Mouse (Mus musculus) kidney, postnatal 0 days (tissue): ENCODE measurements around the gene Tmem174. TPM values are rescaled to one million over a fixed set of nuclear protein-coding genes. Genes with fewer than 3 reads are reported as not detected.
A peak's percentile ranks its signal among the peaks of the same experiment; 100 is the strongest.

Experiments used
- ATAC-seq: fragments of 200-750 bp; cut with Nextera tagmentation; replicated peaks from 2 replicates; pipeline ENCODE4 v1.8.0; 2017; ENCODE audit warnings: low read depth, moderate number of reproducible peaks, moderate TSS enrichment, moderate library complexity; ENCODE audit not compliant: low FRiP score
- DNase-seq: peaks from one replicate; pipeline ENCODE4 v3.0.0-alpha.2; 2016; ENCODE audit warnings: low spot score
- H3K27ac ChIP-seq: fragments of 300-500 bp; sonication (generic); 2 replicates; pipeline ENCODE4 v1.5.1; 2014; ENCODE audit warnings: mild to moderate bottlenecking
- H3K27me3 ChIP-seq: fragments of 300-500 bp; sonication (generic); 2 replicates; pipeline ENCODE4 v1.6.1; 2014; ENCODE audit warnings: low read length, mixed read lengths; ENCODE audit not compliant: insufficient read depth
- H3K36me3 ChIP-seq: fragments of 300-500 bp; sonication (generic); 2 replicates; pipeline ENCODE4 v1.6.1; 2014; ENCODE audit warnings: low read length, mixed read lengths; ENCODE audit not compliant: insufficient read depth
- H3K4me1 ChIP-seq: fragments of 300-500 bp; sonication (generic); replicated peaks from 2 replicates; pipeline ENCODE4 v1.6.1; 2014; ENCODE audit warnings: antibody characterized with exemption, low read length, mixed read lengths; ENCODE audit not compliant: insufficient read depth
- H3K4me2 ChIP-seq: fragments of 300-500 bp; sonication (generic); 2 replicates; pipeline ENCODE4 v1.6.1; 2014; ENCODE audit warnings: mild to moderate bottlenecking, low read length, moderate library complexity, mixed read lengths
- H3K4me3 ChIP-seq: fragments of 300-500 bp; sonication (generic); replicated peaks from 2 replicates; pipeline ENCODE4 v1.5.1; 2014; ENCODE audit warnings: low read depth, low read length
- H3K9ac ChIP-seq: fragments of 300-500 bp; sonication (generic); 2 replicates; pipeline ENCODE4 v1.6.1; 2014; ENCODE audit warnings: low read depth, low read length
- H3K9me3 ChIP-seq: fragments of 300-500 bp; sonication (generic); replicated peaks from 2 replicates; pipeline ENCODE4 v1.6.1; 2016; ENCODE audit warnings: low read length, inconsistent platforms, mixed read lengths
- CTCF ChIP-seq: IDR thresholded peaks from 2 replicates; pipeline ENCODE4 v1.5.1; 2016; ENCODE audit warnings: antibody characterized with exemption, low read depth, mild to moderate bottlenecking, moderate library complexity
- WGBS: fragments of 180-500 bp; shearing (Covaris S2); extraction: QIAGEN DNeasy Blood & Tissue Kit; methylation state at CpG from one replicate; pipeline ENCODE4 v1.1.7; 2014; 5-methylcytosine and 5-hydroxymethylcytosine counted together
- polyA plus RNA-seq: library from polyadenylated mRNA; unstranded; fragments of >200 nt; fragmentation: Nextera tagmentation; extraction: Ambion mirVana; gene quantifications from 2 replicates; pipeline ENCODE4 v1.2.1, GENCODE M21; 2015

The Tmem174 gene
- polyA plus RNA-seq, 1 experiment from 2014 or later = 105 TPM

GRCm38 (mm10) chr13:98636571-98636970, 639 bp downstream of the Tmem174 start:
- Histone ChIP-seq H3K4me1 (no peaks in the 10 kb centered on the region), H3K9me3 (no peaks in the 10 kb centered on the region), H3K4me2 (peak overlapping the region; percentile 28; the same call in 1 of the 2 replicates), H3K9ac (no peak overlapping the region; the same call in 1 of the 2 replicates), H3K27me3 (no peaks in the 10 kb centered on the region), H3K4me3 (peak overlapping the region; percentile 21), H3K27ac (peak overlapping the region; percentile 75), H3K36me3 (no peaks in the 10 kb centered on the region)
- 61% methylated on average over 18 of the region's 18 CpGs for WGBS
- ATAC-seq (no peak), DNase-seq (no peak)
- 0 out of 2 replicates have a peak, but pooled peaks have one; percentile 9 for TF ChIP-seq CTCF

GRCm38 (mm10) chr13:98633641-98634484, 3.3 kb downstream of the Tmem174 start:
- H3K27me3 ChIP-seq = no peaks in the 10 kb centered on the region
- ATAC-seq = no peak
- no peak overlapping the region; the same call in 1 of the 2 replicates for H3K4me2 ChIP-seq
- no peaks in the 10 kb centered on the region for H3K9me3 ChIP-seq
- peak; percentile 59 for TF ChIP-seq CTCF
- H3K9ac ChIP-seq = no peak overlapping the region
- H3K4me1 ChIP-seq = no peaks in the 10 kb centered on the region
- no peaks in the 10 kb centered on the region for H3K36me3 ChIP-seq
- H3K27ac ChIP-seq = no peak overlapping the region
- H3K4me3 ChIP-seq = no peak overlapping the region
- peak; percentile 27 for DNase-seq
- 58% methylated on average over 6 of the region's 6 CpGs for WGBS

- DNase-seq = peak; percentile 4
- H3K36me3 ChIP-seq = no peaks in the 10 kb centered on the region
- 66% methylated on average over 9 of the region's 9 CpGs for WGBS
- H3K27ac ChIP-seq = no peak overlapping the region
- no peaks in the 10 kb centered on the region for H3K9me3 ChIP-seq
- H3K4me3 ChIP-seq = no peak overlapping the region
- H3K4me2 ChIP-seq = no peak overlapping the region
- H3K9ac ChIP-seq = no peak overlapping the region
- ATAC-seq = no peak
- TF ChIP-seq CTCF = no peak
- no peaks in the 10 kb centered on the region for H3K4me1 ChIP-seq
- H3K27me3 ChIP-seq = no peaks in the 10 kb centered on the region
Measured at GRCm38 (mm10) chr13:98632306-98632942, 4.8 kb downstream of the Tmem174 start.

GRCm38 (mm10) chr13:98631105-98631838, 5.9 kb downstream of the Tmem174 start:
- Histone ChIP-seq H3K4me1 (no peaks in the 10 kb centered on the region), H3K27me3 (no peaks in the 10 kb centered on the region), H3K9me3 (no peaks in the 10 kb centered on the region), H3K4me3 (no peak overlapping the region), H3K36me3 (no peaks in the 10 kb centered on the region), H3K9ac (no peak overlapping the region), H3K27ac (0 out of 2 replicates have a peak overlapping the region, but pooled peaks have one; percentile 34), H3K4me2 (no peak overlapping the region)
- ATAC-seq = no peak
- DNase-seq = peak; percentile 15
- 39% methylated on average over 20 of the region's 20 CpGs for WGBS
- no peak for TF ChIP-seq CTCF

GRCm38 (mm10) chr13:98626736-98627135, 10.5 kb downstream of the Tmem174 start:
- Histone ChIP-seq H3K27ac (no peak overlapping the region), H3K9me3 (no peaks in the 10 kb centered on the region), H3K4me1 (no peaks in the 10 kb centered on the region), H3K27me3 (no peaks in the 10 kb centered on the region), H3K9ac (no peak overlapping the region), H3K4me3 (no peak overlapping the region), H3K36me3 (no peaks in the 10 kb centered on the region), H3K4me2 (peak overlapping the region; percentile 40)
- DNase-seq (peak; percentile 89), ATAC-seq (no peak)
- no peak for TF ChIP-seq CTCF
- WGBS = 7% methylated on average over 20 of the region's 20 CpGs

GRCm38 (mm10) chr13:98624506-98624905, 12.7 kb downstream of the Tmem174 start:
- Histone ChIP-seq H3K9me3 (no peaks in the 10 kb centered on the region), H3K4me2 (no peak overlapping the region)
- 92% methylated on average over 10 of the region's 10 CpGs for WGBS

More at GRCm38 (mm10) chr13:98624506-98624905, 12.7 kb downstream of the Tmem174 start:
- DNase-seq (no peak), ATAC-seq (no peak)
- H3K9ac ChIP-seq = no peak overlapping the region
- TF ChIP-seq CTCF = no peak
- no peaks in the 10 kb centered on the region for H3K27me3 ChIP-seq
- no peak overlapping the region for H3K4me3 ChIP-seq
- H3K36me3 ChIP-seq = no peaks in the 10 kb centered on the region
- H3K27ac ChIP-seq = no peak overlapping the region
- no peaks in the 10 kb centered on the region for H3K4me1 ChIP-seq
